Mouse (Mus musculus) hindbrain, embryonic 12.5 days (tissue): Measurements from ENCODE around the gene Znhit3. TPM values are rescaled to one million over a fixed set of nuclear protein-coding genes. Genes with fewer than 3 reads are reported as not detected.

Experiments
- ATAC-seq: fragments of 200-750 bp; cut with Nextera tagmentation; 2 replicates; pipeline ENCODE4 v1.8.0; 2017; ENCODE audit warnings: moderate TSS enrichment; ENCODE audit not compliant: low FRiP score
- H3K27ac ChIP-seq: fragments of 300-500 bp; sonication (generic); 2 replicates; pipeline ENCODE4 v1.5.1; 2016; ENCODE audit warnings: mild to moderate bottlenecking
- H3K27me3 ChIP-seq: fragments of 300-500 bp; sonication (generic); 2 replicates; pipeline ENCODE4 v1.6.1; 2016; ENCODE audit warnings: mild to moderate bottlenecking
- H3K36me3 ChIP-seq: fragments of 300-500 bp; sonication (generic); 2 replicates; pipeline ENCODE4 v1.6.1; 2016; ENCODE audit warnings: mild to moderate bottlenecking
- H3K4me1 ChIP-seq: fragments of 300-500 bp; sonication (generic); 2 replicates; pipeline ENCODE4 v1.6.1; 2016
- H3K4me2 ChIP-seq: fragments of 300-500 bp; sonication (generic); replicated peaks from 2 replicates; pipeline ENCODE4 v1.6.1; 2016; ENCODE audit warnings: mild to moderate bottlenecking
- H3K4me3 ChIP-seq: fragments of 300-500 bp; sonication (generic); 2 replicates; pipeline ENCODE4 v1.5.1; 2016; ENCODE audit warnings: mild to moderate bottlenecking
- H3K9ac ChIP-seq: fragments of 300-500 bp; sonication (generic); 2 replicates; pipeline ENCODE4 v1.6.1; 2016; ENCODE audit warnings: mild to moderate bottlenecking, moderate library complexity
- H3K9me3 ChIP-seq: fragments of 300-500 bp; sonication (generic); replicated peaks from 2 replicates; pipeline ENCODE4 v1.6.1; 2016; ENCODE audit warnings: mild to moderate bottlenecking
- WGBS: fragments of 180-500 bp; shearing (Covaris S2); methylation state at CpG from one replicate; pipeline ENCODE4 v1.1.7; 2016; 5-methylcytosine and 5-hydroxymethylcytosine counted together
- polyA plus RNA-seq: library from polyadenylated mRNA; unstranded; fragments of >200 nt; fragmentation: Nextera tagmentation; extraction: Ambion mirVana; gene quantifications from 2 replicates; pipeline ENCODE4 v1.2.1, GENCODE M21; 2016

The Znhit3 gene
- polyA plus RNA-seq = 55.4 and 56.4 TPM in 2 replicates

DNA sequence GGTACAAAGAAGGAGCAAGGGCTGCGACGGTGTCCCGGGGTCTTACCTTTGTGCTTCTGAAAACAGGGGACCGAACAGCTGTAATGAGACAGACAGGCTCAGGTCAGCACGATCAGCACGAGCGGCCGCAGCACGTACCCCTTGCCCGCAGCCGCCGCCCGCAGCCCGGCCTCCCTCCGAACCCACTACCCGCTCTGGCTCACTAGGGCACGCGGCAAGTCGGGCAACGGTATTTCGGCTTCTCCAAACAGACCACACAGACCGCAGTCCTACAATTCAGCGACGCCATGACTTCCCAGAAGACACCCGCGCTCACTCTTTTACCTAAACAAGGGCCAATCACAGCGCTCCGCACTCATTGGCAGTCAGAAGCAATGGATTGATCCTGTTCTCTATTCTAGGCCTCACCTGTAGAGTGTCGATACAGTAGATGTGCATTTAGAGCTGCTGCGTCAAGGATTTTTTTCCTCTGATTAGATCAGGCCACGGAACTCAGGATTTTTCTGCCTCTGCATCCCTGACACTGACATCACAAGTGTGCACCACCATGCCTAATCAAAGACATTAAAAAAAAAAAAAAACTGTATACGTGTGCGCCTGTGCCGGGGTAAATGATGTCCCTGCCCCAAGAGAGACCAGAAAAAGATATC is at the start of gene Znhit3:
Gene Znhit3 (minus strand): TSS at position 314 of the 650 bp plus-strand sequence.
- H3K27ac ChIP-seq = no peak within 1 kb of the TSS
- H3K36me3 ChIP-seq = peaks cover 24% of the 10 kb centered on the region
- ATAC-seq = peak; percentile 79
- H3K4me2 ChIP-seq = peak within 1 kb of the TSS; percentile 86
- peak within 1 kb of the TSS; percentile 80 for H3K9ac ChIP-seq
- no peaks in the 10 kb centered on the region for H3K9me3 ChIP-seq
- H3K4me1 ChIP-seq = peaks cover 21% of the 10 kb centered on the region
- WGBS = 3% methylated on average over 34 of the region's 34 CpGs
- peak within 1 kb of the TSS; percentile 87 for H3K4me3 ChIP-seq
- no peaks in the 10 kb centered on the region for H3K27me3 ChIP-seq

DNA sequence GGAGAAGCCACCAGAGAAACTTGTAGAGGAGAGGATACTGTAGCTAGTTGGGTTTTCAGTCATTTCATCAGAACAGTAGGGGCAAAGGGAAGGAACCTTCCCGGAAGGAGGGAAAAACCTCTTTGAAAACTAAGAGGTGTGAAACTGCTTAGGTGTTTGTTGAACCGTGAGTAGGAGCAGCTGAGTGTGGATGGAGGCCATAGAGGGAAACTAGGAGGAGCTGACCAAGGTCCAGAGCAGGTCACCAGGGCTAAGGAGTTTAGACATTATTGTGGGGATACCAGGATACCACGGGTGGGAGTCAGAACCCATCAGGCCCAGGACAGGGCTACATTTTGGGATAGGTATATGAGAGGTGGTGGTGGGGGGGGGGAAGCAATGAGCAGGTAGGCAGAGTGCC is 47.4 kb upstream of the Znhit3 start:
- 86% methylated on average over 3 of the region's 3 CpGs for WGBS
- Histone ChIP-seq H3K9ac (no peak overlapping the region), H3K36me3 (no peaks in the 10 kb centered on the region), H3K4me2 (no peak overlapping the region), H3K4me3 (no peak overlapping the region), H3K27me3 (peaks cover 25% of the 10 kb centered on the region), H3K9me3 (no peaks in the 10 kb centered on the region), H3K27ac (no peak overlapping the region), H3K4me1 (peaks cover 23% of the 10 kb centered on the region)
- ATAC-seq = no peak

DNA sequence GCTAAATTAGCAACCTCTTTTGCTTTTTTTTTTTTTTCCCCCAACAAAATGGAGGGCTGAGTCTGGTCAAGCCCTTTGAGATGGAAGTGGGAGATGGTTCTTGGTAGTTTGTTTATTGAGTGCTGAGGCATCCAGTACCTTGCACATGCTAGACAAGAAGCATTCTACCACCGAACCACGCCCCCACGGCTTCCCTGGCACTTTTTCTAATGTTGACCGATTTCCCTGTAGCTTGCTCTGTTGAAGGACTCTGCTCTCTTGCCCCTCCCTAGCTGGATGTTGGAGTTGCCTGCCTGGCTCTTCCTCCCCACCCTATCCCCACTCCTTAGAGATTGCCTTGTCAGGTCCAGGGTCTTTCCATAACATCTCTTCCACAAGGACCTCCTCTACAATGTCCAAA is 46.4 kb upstream of the Znhit3 start:
- no peak for ATAC-seq
- H3K27ac ChIP-seq = no peak overlapping the region
- 90% methylated on average over 4 of the region's 4 CpGs for WGBS
- no peak overlapping the region for H3K4me2 ChIP-seq
- peaks cover 35% of the 10 kb centered on the region for H3K27me3 ChIP-seq
- H3K4me3 ChIP-seq = no peak overlapping the region
- H3K9ac ChIP-seq = no peak overlapping the region
- peaks cover 27% of the 10 kb centered on the region for H3K4me1 ChIP-seq
- no peaks in the 10 kb centered on the region for H3K36me3 ChIP-seq
- H3K9me3 ChIP-seq = no peaks in the 10 kb centered on the region

DNA sequence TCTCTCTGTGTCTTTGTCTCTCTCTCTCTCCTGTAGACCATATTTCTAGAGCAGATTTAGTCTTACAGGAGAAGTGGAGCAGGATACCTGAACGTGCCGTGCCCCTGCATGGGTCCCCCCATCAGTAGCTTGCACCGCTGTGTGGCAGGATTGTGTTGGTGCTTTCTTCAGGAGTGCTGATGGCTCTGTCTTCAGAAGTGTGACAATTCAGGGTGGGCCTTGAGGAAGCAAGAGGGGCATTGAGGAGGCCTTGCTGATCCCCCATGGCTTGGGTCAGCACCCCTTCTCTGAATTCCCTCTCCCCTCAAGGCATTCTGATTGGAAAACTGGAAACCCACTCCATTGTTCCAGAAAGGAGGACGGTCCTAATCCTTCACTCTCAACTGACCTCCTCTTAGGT is 45.4 kb upstream of the Znhit3 start:
- peaks cover 45% of the 10 kb centered on the region for H3K27me3 ChIP-seq
- H3K4me2 ChIP-seq = no peak overlapping the region
- no peaks in the 10 kb centered on the region for H3K36me3 ChIP-seq
- H3K9ac ChIP-seq = no peak overlapping the region
- H3K4me1 ChIP-seq = peaks cover 20% of the 10 kb centered on the region
- ATAC-seq = no peak
- no peaks in the 10 kb centered on the region for H3K9me3 ChIP-seq
- H3K27ac ChIP-seq = no peak overlapping the region
- H3K4me3 ChIP-seq = no peak overlapping the region
- 93% methylated on average over 4 of the region's 4 CpGs for WGBS

DNA sequence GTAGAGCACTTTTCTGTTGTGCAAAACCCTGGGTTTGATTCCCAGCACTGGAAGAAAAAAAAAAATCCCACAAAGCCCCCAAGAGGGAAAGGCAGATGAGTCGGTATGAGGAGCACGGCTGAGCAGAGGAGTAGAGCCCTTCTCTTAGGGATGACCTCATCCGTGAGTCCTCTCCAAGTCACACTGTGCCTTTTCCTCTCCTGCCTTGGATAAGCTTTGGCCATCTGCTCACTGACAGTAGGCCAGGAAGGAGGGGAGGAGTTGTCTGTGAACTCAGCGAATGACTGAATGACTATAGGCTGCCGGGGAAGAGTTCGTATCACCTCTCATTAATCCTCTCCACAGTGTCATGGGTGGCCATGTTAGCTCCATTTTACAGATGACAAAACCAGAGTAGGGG is 44.6 kb upstream of the Znhit3 start:
- Histone ChIP-seq H3K9ac (no peak overlapping the region), H3K36me3 (no peaks in the 10 kb centered on the region), H3K4me3 (no peak overlapping the region), H3K27me3 (peaks cover 53% of the 10 kb centered on the region), H3K9me3 (no peaks in the 10 kb centered on the region), H3K4me2 (no peak overlapping the region), H3K27ac (no peak overlapping the region), H3K4me1 (peaks cover 19% of the 10 kb centered on the region)
- no peak for ATAC-seq
- 73% methylated on average over 6 of the region's 6 CpGs for WGBS

DNA sequence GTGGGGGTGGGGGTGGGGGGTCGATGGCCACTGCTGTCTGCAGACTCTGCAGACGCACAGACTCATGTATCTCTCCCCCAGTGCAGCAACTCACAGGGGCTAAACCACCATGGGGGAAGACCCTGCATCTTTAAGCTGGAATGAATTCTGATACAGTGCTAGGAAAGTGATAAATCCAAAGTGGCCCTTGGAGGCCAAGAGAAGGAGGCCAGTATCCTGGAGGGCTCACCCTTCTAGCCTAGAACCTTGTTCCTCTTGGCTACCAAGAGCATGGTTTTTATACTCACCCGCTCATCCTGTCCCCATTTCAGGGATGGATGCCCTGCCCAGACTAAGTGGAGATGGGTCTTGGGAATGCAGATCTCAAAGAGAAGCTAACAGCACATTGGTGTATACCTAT is 44.1 kb upstream of the Znhit3 start:
- H3K36me3 ChIP-seq = no peaks in the 10 kb centered on the region
- no peak overlapping the region for H3K27ac ChIP-seq
- peaks cover 55% of the 10 kb centered on the region for H3K27me3 ChIP-seq
- no peak overlapping the region for H3K9ac ChIP-seq
- H3K4me1 ChIP-seq = peaks cover 19% of the 10 kb centered on the region
- no peak overlapping the region for H3K4me2 ChIP-seq
- H3K9me3 ChIP-seq = no peaks in the 10 kb centered on the region
- ATAC-seq = no peak
- H3K4me3 ChIP-seq = no peak overlapping the region
- WGBS = 30% methylated on average over 3 of the region's 3 CpGs

DNA sequence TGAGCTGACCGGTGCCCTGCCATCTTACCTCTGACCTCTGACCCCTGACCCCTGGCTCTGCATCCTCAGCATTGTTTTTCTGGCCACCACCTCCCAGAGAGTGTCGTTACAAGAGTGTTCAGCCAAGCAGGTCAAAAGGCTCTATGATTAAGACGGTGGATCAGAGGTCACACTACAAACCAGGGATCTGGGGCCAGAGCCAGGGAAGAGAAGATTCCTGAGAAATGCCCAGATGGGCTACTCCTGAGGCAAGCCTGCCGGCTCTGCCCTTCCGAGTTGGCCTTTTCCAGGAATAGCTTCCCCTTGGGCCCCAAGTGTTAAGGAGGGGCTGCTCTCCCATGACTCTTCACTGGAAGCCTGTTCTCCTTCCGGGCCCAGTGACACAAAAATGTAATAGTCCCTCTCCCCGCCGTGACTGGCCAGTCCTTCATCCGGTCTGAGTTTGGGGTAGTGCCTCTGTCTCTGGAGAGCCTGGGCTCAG is 43.6 kb upstream of the Znhit3 start:
- 0% methylated on average over 9 of the region's 9 CpGs for WGBS
- no peak overlapping the region for H3K27ac ChIP-seq
- no peak overlapping the region for H3K4me2 ChIP-seq

DNA sequence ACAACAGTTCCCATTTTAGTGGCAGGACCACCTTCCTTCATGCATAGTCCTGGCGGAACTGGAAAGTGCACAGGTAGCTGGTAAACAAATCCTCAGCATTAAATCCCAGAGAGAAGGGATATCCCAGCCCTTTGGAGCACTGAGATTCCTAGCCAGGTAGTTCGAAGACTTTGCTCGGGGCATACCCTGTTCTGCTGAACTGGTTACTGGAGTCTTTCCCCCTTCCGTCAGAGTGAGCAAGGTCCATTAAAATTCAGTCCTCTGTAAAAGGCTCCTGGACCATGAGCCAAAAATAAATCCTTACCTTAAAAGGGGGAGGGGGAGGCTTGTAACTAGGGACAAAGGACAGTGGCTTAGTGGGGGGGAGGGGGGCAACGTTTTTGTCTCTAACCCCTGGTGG is 43.0 kb upstream of the Znhit3 start:
- 32% methylated on average over 5 of the region's 5 CpGs for WGBS
- Histone ChIP-seq H3K4me1 (peaks cover 19% of the 10 kb centered on the region), H3K27me3 (peaks cover 58% of the 10 kb centered on the region), H3K36me3 (no peaks in the 10 kb centered on the region), H3K4me2 (no peak overlapping the region), H3K27ac (no peak overlapping the region), H3K4me3 (no peak overlapping the region), H3K9me3 (no peaks in the 10 kb centered on the region), H3K9ac (no peak overlapping the region)
- no peak for ATAC-seq

More for the DNA sequence above, 43.6 kb upstream of the Znhit3 start:
- Histone ChIP-seq H3K36me3 (no peaks in the 10 kb centered on the region), H3K4me1 (peaks cover 19% of the 10 kb centered on the region), H3K9me3 (no peaks in the 10 kb centered on the region), H3K9ac (no peak overlapping the region), H3K4me3 (no peak overlapping the region), H3K27me3 (peaks cover 58% of the 10 kb centered on the region)
- no peak for ATAC-seq

DNA sequence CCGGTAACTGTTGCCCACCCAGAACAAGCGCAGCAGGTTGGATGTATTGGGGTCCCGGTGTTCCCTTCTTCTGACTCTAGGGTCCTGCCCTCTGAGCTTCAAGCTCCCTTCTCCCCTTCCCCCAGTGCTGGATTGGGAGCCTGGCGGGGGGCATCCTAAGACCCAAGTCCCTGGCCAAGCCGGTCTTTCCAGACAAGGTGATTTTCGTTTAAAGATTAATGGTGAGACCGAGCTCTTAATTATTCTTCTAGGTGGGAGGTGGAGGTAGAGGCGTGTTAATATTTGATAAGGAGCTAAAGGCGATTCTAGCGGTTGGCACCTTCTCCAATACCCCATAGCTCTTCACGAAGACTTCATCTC is 42.1 kb upstream of the Znhit3 start:
- peak overlapping the region; percentile 33 for H3K4me3 ChIP-seq
- no peak overlapping the region for H3K9ac ChIP-seq
- H3K27ac ChIP-seq = no peak overlapping the region
- H3K36me3 ChIP-seq = no peaks in the 10 kb centered on the region
- ATAC-seq = no peak
- H3K4me1 ChIP-seq = peaks cover 19% of the 10 kb centered on the region
- H3K9me3 ChIP-seq = no peaks in the 10 kb centered on the region
- H3K4me2 ChIP-seq = peak overlapping the region; percentile 54
- peaks cover 60% of the 10 kb centered on the region for H3K27me3 ChIP-seq
- 3% methylated on average over 11 of the region's 11 CpGs for WGBS

DNA sequence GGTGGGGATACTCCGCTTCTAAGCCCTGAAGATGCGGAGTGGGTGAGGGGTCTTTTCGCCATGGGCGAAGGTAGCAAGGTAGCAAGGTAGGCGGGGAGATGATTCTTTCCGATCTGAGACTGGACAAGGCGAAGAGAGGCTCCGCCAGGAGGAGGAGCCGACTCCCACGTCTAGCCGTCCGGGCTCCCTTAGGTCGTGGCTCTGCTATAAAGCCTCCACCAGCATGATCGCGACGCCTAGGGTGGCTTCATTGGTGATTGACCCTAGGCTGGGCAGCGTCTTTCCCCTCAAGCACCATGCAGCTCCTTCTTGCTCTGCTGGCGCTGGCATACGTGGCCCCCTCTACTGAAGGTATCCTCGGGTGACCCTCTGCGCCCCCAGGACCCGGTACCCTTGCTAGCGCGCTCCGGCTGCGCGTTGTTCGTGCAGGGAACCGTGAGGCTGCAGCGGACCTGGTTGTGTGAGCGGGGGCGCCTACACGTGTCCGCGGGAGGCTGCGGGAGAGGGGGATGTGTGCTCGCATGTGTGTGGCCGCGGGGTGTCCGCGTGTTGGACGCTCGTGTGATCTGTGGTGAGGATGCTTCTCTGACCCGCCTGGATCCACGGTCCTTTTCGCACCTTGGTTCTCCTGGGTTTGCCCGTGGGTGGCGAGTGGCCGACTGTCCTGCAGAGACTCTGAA is 41.6 kb upstream of the Znhit3 start, which contains the start of gene Car4:
Gene Car4 (plus strand): TSS at position 196 of the 680 bp plus-strand sequence.
- WGBS = 1% methylated on average over 49 of the region's 49 CpGs
- Histone ChIP-seq H3K4me3 (peak within 1 kb of the TSS; percentile 33), H3K4me1 (peaks cover 19% of the 10 kb centered on the region), H3K27me3 (peaks cover 61% of the 10 kb centered on the region), H3K36me3 (no peaks in the 10 kb centered on the region), H3K9ac (no peak within 1 kb of the TSS), H3K27ac (no peak within 1 kb of the TSS), H3K9me3 (no peaks in the 10 kb centered on the region), H3K4me2 (peak within 1 kb of the TSS; percentile 54)
- ATAC-seq = no peak

DNA sequence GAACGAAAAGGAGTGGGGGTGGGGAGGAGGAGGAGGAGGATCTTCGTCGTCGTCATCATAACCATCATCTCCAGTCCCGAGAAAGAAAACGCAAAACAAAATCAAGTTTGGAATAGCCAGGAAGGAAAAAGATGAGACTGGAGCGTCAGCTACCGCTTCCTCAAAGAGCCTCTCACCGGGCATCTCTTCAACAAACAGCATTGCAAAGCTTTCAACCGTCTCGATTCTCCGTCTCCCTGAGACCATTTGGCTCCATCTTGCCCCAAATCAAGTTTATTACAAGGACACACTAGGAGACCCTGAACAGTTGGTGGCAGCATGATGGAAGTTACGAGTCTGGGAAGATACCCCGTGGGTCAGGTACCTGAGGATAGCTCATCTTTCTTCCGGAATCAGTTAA is 41.0 kb upstream of the Znhit3 start:
- Histone ChIP-seq H3K27me3 (peaks cover 61% of the 10 kb centered on the region), H3K36me3 (no peaks in the 10 kb centered on the region), H3K27ac (no peak overlapping the region), H3K9ac (no peak overlapping the region), H3K4me3 (peak overlapping the region; percentile 33), H3K4me2 (peak overlapping the region; percentile 54), H3K9me3 (no peaks in the 10 kb centered on the region), H3K4me1 (peaks cover 19% of the 10 kb centered on the region)
- 11% methylated on average over 15 of the region's 15 CpGs for WGBS
- ATAC-seq = no peak

DNA sequence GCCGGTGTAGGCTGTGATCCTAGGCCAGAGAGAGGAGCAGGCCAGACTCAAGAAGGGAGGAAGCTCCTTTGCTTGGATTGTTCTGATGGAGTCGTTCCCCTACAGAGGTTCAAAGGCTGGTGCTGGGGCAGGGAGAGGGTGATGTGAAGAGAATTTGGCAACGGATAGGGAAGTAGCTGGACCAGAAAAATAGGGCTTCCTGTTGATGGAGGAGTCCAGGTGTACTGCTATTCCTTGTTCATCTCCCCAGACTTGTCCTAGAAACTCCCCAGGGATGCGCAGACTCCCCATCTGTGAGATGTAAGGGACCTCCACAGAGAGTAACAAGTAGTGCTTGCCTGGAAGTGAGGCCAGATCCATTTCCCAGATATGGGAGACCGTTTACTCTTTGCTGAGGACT is 40.2 kb upstream of the Znhit3 start:
- H3K27ac ChIP-seq = no peak overlapping the region
- H3K9ac ChIP-seq = no peak overlapping the region
- H3K36me3 ChIP-seq = no peaks in the 10 kb centered on the region
- H3K4me2 ChIP-seq = no peak overlapping the region
- peaks cover 19% of the 10 kb centered on the region for H3K4me1 ChIP-seq
- H3K27me3 ChIP-seq = peaks cover 61% of the 10 kb centered on the region
- H3K4me3 ChIP-seq = no peak overlapping the region
- no peak for ATAC-seq
- H3K9me3 ChIP-seq = no peaks in the 10 kb centered on the region
- 35% methylated on average over 5 of the region's 5 CpGs for WGBS

DNA sequence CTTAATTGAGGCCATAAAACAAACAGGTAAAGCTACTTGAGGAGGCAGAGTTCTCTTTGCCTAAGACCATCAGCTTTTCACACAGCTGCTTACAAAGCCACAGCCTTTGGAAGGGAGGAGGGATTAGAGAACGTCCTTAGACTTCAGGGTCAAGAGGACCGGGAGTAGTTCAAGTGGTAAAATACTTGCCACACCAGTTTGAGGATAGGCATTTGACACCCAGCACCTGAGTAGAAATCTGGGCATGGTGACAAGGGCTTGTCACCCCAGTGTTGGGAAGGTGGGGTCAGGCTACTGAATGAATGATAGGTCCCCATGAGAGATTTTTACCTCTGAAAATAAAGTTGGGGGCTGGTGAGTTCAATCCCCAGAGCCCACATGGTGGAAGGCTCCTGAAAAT is 36.4 kb upstream of the Znhit3 start:
- H3K4me3 ChIP-seq = no peak overlapping the region
- H3K36me3 ChIP-seq = no peaks in the 10 kb centered on the region
- no peak overlapping the region for H3K27ac ChIP-seq
- no peak overlapping the region for H3K4me2 ChIP-seq
- peaks cover 26% of the 10 kb centered on the region for H3K27me3 ChIP-seq
- 57% methylated on average over 2 of the region's 2 CpGs for WGBS
- no peak overlapping the region for H3K9ac ChIP-seq
- H3K9me3 ChIP-seq = no peaks in the 10 kb centered on the region
- H3K4me1 ChIP-seq = peaks cover 4% of the 10 kb centered on the region
- ATAC-seq = no peak
